11 mouse cellular contexts compared by ENCODE assay signal in genomic region chr2:172934420-172934788, GRCm38 (mm10). TPM values are rescaled to one million over a fixed set of nuclear protein-coding genes. Genes with fewer than 3 reads are reported as not detected.
DNase-seq lines count a peak whose midpoint lies in the region; ATAC-seq lines count a peak whose summit lies in the region.
"Had no signal": no experiment of that assay in that cellular context is flagged by ENCODE, and none has a peak within 500 bp of the region (broad histone marks: within the 10 kb centered on the region; RNA-seq: fewer than 3 reads in every experiment).

No protein-coding gene starts in this region.

- ATAC-seq in heart, embryonic 15.5 days (replicated peaks; ENCODE audit: insufficient number of reproducible peaks, insufficient read depth, low FRiP score, low read depth), result no peak
- no peak for ATAC-seq in hindbrain, embryonic 12.5 days (ENCODE audit: low FRiP score)
- ATAC-seq in midbrain, embryonic 11.5 days (ENCODE audit: low FRiP score), result no peak
- no peak for ATAC-seq in granulocyte monocyte progenitor cell, adult 5-6 weeks (replicated peaks; ENCODE audit: poor library complexity, severe bottlenecking)

- peak overlapping the region; percentile 30 for H3K4me3 ChIP-seq in heart, embryonic 15.5 days
- peak overlapping the region; percentile 69 for H3K4me3 ChIP-seq in embryonic facial prominence, embryonic 10.5 days
- H3K4me3 ChIP-seq in hindbrain, embryonic 12.5 days, result peak overlapping the region; percentile 15; the same call in 1 of the 2 replicates
- peak overlapping the region; percentile 18 for H3K4me3 ChIP-seq in midbrain, embryonic 11.5 days (ENCODE audit: low read depth, low read length)

- no peaks in the 10 kb centered on the region for H3K9me3 ChIP-seq in heart, embryonic 15.5 days (replicated peaks)
- H3K9me3 ChIP-seq in embryonic facial prominence, embryonic 10.5 days, result no peaks in the 10 kb centered on the region
- H3K9me3 ChIP-seq in hindbrain, embryonic 12.5 days (replicated peaks), result no peaks in the 10 kb centered on the region
- no peaks in the 10 kb centered on the region for H3K9me3 ChIP-seq in midbrain, embryonic 11.5 days (ENCODE audit: control insufficient read depth, low read length)

- H3K27ac ChIP-seq in heart, embryonic 15.5 days, result peak overlapping the region; percentile 94
- peak overlapping the region; percentile 85 for H3K27ac ChIP-seq in embryonic facial prominence, embryonic 10.5 days (replicated peaks)
- H3K27ac ChIP-seq in hindbrain, embryonic 12.5 days, result peak overlapping the region; percentile 36; the same call in 1 of the 2 replicates
- H3K27ac ChIP-seq in midbrain, embryonic 11.5 days (ENCODE audit: low read depth, low read length), result peak overlapping the region; percentile 57

- 10% methylated on average over 8 of the region's 8 CpGs for WGBS in heart, embryonic 15.5 days
- 3% methylated on average over 8 of the region's 8 CpGs for WGBS in embryonic facial prominence, embryonic 10.5 days
- 4% methylated on average over 8 of the region's 8 CpGs for WGBS in hindbrain, embryonic 12.5 days
- WGBS in midbrain, embryonic 11.5 days, result 1% methylated on average over 8 of the region's 8 CpGs

- peaks cover 26% of the 10 kb centered on the region for H3K27me3 ChIP-seq in heart, embryonic 15.5 days
- peaks cover 92% of the 10 kb centered on the region for H3K27me3 ChIP-seq in embryonic facial prominence, embryonic 10.5 days (replicated peaks; ENCODE audit: low read depth, poor library complexity, severe bottlenecking)
- H3K27me3 ChIP-seq in hindbrain, embryonic 12.5 days, result peaks cover 69% of the 10 kb centered on the region
- H3K27me3 ChIP-seq in midbrain, embryonic 11.5 days (ENCODE audit: control insufficient read depth, insufficient read depth, low read length), result peaks cover 55% of the 10 kb centered on the region

- intact Hi-C loops in heart, postnatal 10 days (cut with DNase I), result no loop called here
- intact Hi-C loops in left cerebral cortex, postnatal 4 days (cut with DNase I), result no loop called here

- peak overlapping the region; percentile 86 for H3K4me2 ChIP-seq in heart, embryonic 15.5 days
- H3K4me2 ChIP-seq in hindbrain, embryonic 12.5 days (replicated peaks), result peak overlapping the region; percentile 50
- peak overlapping the region; percentile 44 for H3K4me2 ChIP-seq in midbrain, embryonic 11.5 days

- H3K4me1 ChIP-seq in heart, embryonic 15.5 days (replicated peaks), result peaks cover 78% of the 10 kb centered on the region
- peaks cover 98% of the 10 kb centered on the region for H3K4me1 ChIP-seq in embryonic facial prominence, embryonic 10.5 days
- H3K4me1 ChIP-seq in hindbrain, embryonic 12.5 days, result peaks cover 71% of the 10 kb centered on the region
- peaks cover 50% of the 10 kb centered on the region for H3K4me1 ChIP-seq in midbrain, embryonic 11.5 days (ENCODE audit: control insufficient read depth, insufficient read depth, low read length)

- no peaks in the 10 kb centered on the region for H3K36me3 ChIP-seq in heart, embryonic 15.5 days
- H3K36me3 ChIP-seq in embryonic facial prominence, embryonic 10.5 days (replicated peaks), result no peaks in the 10 kb centered on the region
- H3K36me3 ChIP-seq in hindbrain, embryonic 12.5 days, result no peaks in the 10 kb centered on the region
- no peaks in the 10 kb centered on the region for H3K36me3 ChIP-seq in midbrain, embryonic 11.5 days (ENCODE audit: control insufficient read depth, insufficient read depth, low read length)

- H3K9ac ChIP-seq in heart, embryonic 15.5 days, result peak overlapping the region; percentile 43
- no peak overlapping the region for H3K9ac ChIP-seq in hindbrain, embryonic 12.5 days
- peak overlapping the region; percentile 9; the same call in 1 of the 2 replicates for H3K9ac ChIP-seq in midbrain, embryonic 11.5 days (ENCODE audit: low read length)

- DNase-seq in heart, postnatal 10 days, result no peak
- no peak for DNase-seq in embryonic facial prominence, embryonic 10.5 days (ENCODE audit: low spot score)
- peak; percentile 94 for DNase-seq in midbrain, embryonic 11.5 days (ENCODE audit: low spot score, missing footprints)
- no peak for DNase-seq in urinary bladder, postnatal 25 days (ENCODE audit: low spot score)
- no peak for DNase-seq in left cerebral cortex, postnatal 4 days
- DNase-seq: cerebellum, adult 18-20 months; gastrocnemius, postnatal 36 days; layer of hippocampus, postnatal 36 days had no signal

RNA-seq across cellular contexts. Expression of gene Bmp7, which starts 5.7 kb away (rescaled TPM):
- polyA plus RNA-seq in heart, embryonic 15.5 days (2015; fragmentation: Nextera tagmentation; extraction: Ambion mirVana), result 31.3 and 35.1 TPM in 2 replicates
- 1 to 10 TPM; 4.0 to 4.6 TPM for total RNA-seq in heart, postnatal 10 days (2021)
- 19.8 and 20.9 TPM in 2 replicates for polyA plus RNA-seq in embryonic facial prominence, embryonic 10.5 days (2016; fragmentation: Nextera tagmentation; extraction: Ambion mirVana)
- 18.3 and 19.0 TPM in 2 replicates for polyA plus RNA-seq in hindbrain, embryonic 12.5 days (2016; fragmentation: Nextera tagmentation; extraction: Ambion mirVana)
- polyA plus RNA-seq in midbrain, embryonic 11.5 days (2014; fragmentation: Nextera tagmentation; extraction: Ambion mirVana), result 17.3 and 20.2 TPM in 2 replicates
- not detected in 2 replicates for total RNA-seq in granulocyte monocyte progenitor cell, adult 5-6 weeks (2014; fragmentation: Nextera tagmentation)
- not detected in 2 replicates for total RNA-seq in granulocyte monocyte progenitor cell, adult 5-6 weeks (2017)
- total RNA-seq in left cerebral cortex, postnatal 4 days (2021), result 10 to 100 TPM; 13.0 to 14.5 TPM

RNA-seq across cellular contexts. Expression of gene Spo11, which starts 43.1 kb away (rescaled TPM):
- 0.74 TPM in 1 of 2 replicates, not detected in the other for polyA plus RNA-seq in heart, embryonic 15.5 days (2015; fragmentation: Nextera tagmentation; extraction: Ambion mirVana)
- not detected for total RNA-seq in heart, postnatal 10 days (2021)
- 0.26 and 0.46 TPM in 2 replicates for polyA plus RNA-seq in embryonic facial prominence, embryonic 10.5 days (2016; fragmentation: Nextera tagmentation; extraction: Ambion mirVana)
- polyA plus RNA-seq in hindbrain, embryonic 12.5 days (2016; fragmentation: Nextera tagmentation; extraction: Ambion mirVana), result 0.50 and 0.93 TPM in 2 replicates
- polyA plus RNA-seq in midbrain, embryonic 11.5 days (2014; fragmentation: Nextera tagmentation; extraction: Ambion mirVana), result 0.25 and 0.26 TPM in 2 replicates
- not detected in 2 replicates for total RNA-seq in granulocyte monocyte progenitor cell, adult 5-6 weeks (2014; fragmentation: Nextera tagmentation)
- total RNA-seq in granulocyte monocyte progenitor cell, adult 5-6 weeks (2017), result not detected in 2 replicates
- under 1 TPM; 0.44 to 0.74 TPM for total RNA-seq in left cerebral cortex, postnatal 4 days (2021)
- total RNA-seq: layer of hippocampus, postnatal 36 days had no signal

Comparison
In these comparisons a context has a peak if more than half of its experiments do, and no peak if none do; other contexts are left out.
1. H3K27ac ChIP-seq: peak in every context shown above with its lines; median percentile 94 in heart, embryonic 15.5 days; 85 in embryonic facial prominence, embryonic 10.5 days; 57 in midbrain, embryonic 11.5 days; 36 in hindbrain, embryonic 12.5 days.
2. H3K4me3 ChIP-seq: peak in every context shown above with its lines; median percentile 69 in embryonic facial prominence, embryonic 10.5 days; 30 in heart, embryonic 15.5 days; 18 in midbrain, embryonic 11.5 days; 15 in hindbrain, embryonic 12.5 days.